Mouse (Mus musculus) lung, postnatal 0 days (tissue): ENCODE measurements around the gene Mmp25.

Experiments
- CTCF ChIP-seq: IDR thresholded peaks from 2 replicates; pipeline ENCODE4 v1.5.1; 2016; ENCODE audit warnings: antibody characterized with exemption, mild to moderate bottlenecking
- EP300 ChIP-seq: IDR thresholded peaks from 2 replicates; pipeline ENCODE4 v1.6.1; 2016; ENCODE audit warnings: antibody characterized with exemption, mild to moderate bottlenecking, control low read depth

DNA sequence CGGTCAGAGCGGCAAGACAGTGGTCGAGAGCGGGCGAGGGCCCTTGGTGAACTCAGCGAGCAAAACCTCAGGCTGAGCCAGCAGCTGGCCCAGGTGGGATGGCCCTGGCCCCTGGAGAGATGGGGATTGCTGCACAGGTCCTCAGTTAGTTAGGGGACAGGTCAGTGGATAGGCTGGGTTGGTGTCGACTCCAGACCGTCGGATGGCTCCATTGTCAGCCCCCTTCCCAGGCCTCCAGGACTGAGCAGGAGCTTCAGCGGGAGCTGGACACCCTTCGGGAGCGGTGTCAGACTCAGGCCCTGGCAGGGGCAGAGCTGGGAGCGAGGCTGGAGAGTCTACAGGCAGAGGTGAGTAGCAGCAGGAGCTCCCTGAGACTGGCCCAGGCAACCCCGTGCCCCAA lies 20.4 kb upstream of the Mmp25 start:
- TF ChIP-seq CTCF (no peak), EP300 (no peak)
